Mouse (Mus musculus) ES-Bruce4 (cell line): ENCODE data around the gene Lmbrd1.

Experiments
- CTCF ChIP-seq: IDR thresholded peaks from one replicate; pipeline ENCODE4 v1.8.1; 2011; ENCODE audit warnings: low read depth, low read length
- EP300 ChIP-seq: IDR thresholded peaks from 2 replicates; pipeline ENCODE4 v1.6.1; 2011; ENCODE audit warnings: low read depth, low read length; ENCODE audit not compliant: insufficient read depth

DNA sequence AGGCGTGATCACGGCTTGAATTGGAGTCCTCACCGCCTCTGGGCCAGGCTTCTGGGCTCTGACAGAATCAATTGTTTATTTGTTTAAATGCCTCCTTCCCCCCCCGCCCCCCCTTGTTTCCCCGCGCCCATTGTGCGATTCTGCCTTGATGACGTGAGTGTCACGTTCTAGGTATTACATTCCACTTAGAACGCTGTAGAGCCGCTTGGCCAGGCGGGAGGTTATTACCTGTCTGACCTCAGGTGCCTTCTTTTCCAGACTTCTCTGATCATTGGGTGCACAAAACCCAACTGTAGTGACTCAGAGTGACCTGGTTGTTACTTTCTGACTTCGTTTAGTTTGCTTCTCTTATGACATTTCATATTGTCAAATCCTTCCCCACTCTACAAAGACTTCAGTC lies 641 bp downstream of the Lmbrd1 start:
- no peak for TF ChIP-seq EP300
- TF ChIP-seq CTCF, result no peak
